Mouse (Mus musculus): ENCODE data around the gene Med6. TPM values are rescaled to one million over a fixed set of nuclear protein-coding genes. Genes with fewer than 3 reads are reported as not detected.

Gene Med6
- polyA plus RNA-seq (2012; rRNA removed) (14.1 and 27.2 TPM in 2 replicates), polyA plus RNA-seq (2014; fragmentation: Nextera tagmentation; extraction: Ambion mirVana) (35.8 and 38.7 TPM in 2 replicates)

DNA sequence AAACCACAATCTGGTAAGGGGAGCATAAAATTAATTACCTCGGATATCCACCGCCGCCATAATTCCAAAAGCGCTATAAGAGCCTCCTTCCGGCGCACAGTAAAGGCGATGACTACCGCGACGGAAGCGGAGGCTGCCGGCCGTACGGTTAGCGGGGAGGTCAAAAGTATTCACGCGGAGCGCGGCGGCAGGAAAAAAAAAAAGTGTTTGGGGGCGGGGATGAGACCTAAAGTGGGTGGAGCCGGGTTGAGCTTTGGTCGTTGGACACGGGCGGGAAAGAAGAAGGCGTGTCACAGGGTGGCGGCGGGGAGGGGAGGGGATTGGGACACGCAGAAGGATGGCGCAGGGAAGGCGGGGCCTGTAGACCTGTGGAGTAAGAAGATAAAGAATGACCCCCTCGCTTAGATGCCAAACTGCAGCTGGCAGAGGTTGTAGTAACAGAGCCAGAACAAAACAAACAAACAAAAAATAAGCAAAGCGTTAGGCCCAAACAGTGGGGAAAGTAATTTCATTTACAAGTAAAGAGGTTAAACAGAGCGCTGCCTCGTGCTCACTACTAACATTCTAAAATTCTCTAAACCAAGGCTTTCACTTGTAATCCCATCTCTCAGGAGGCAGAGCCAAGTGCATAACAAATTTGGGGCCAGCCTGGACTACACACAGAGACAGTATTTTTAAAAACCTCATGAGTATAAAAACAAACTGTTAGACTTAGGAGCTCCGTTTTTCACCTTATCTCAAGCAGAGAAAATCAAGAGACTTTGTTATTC, at the start of gene Med6:
Gene Med6 (minus strand): TSS at position 107 of the 770 bp plus-strand sequence.
- no peak for TF ChIP-seq CTCF (IDR thresholded peaks at IDR 0.05; ENCODE audit: low read depth)
- peak; percentile 56 for TF ChIP-seq EP300 (IDR thresholded peaks at IDR 0.05; ENCODE audit: low read depth)
- 2% methylated on average over 36 of the region's 36 CpGs for WGBS (ENCODE audit: insufficient replicate concordance)
- peak; percentile 96 for ATAC-seq (ENCODE audit: insufficient read depth)

DNA sequence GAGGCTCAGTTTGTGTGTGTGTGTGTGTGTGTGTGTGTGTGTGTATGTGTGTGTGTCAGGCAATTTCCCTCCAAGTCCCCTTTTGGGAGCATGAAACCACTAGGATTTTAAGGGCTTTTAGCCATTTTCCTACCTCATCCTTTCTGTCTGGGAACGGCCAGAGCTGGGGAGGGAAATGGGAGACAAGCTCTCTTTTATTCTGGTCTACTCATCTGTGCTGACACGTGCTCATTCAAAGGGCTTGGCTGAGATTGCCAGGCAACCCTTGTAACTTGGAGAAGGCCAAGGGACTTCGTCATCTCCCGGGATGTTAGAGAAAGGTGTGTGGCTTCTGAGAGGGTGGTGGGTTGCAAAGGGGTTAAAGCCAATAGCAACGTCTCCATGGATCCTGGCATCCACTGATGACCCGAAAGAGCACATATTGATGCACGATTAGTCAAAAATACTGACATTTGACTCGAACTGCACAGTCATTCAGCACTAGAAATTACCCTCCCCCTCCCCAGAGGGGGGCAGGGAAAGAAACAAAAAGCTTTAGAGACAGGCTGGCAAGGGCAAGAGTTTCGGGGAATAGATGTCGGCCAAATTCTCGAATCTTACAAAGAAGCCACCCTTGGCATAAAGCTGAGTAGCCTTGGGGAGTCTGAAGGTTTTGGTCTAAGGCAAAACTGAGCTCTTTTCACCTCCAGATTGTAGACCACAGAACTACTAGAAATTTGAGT, 47.7 kb upstream of the Med6 start:
- Histone ChIP-seq H3K4me2 (ENCODE audit: low read depth) (no peak overlapping the region), H3K4me1 (replicated peaks; ENCODE audit: control insufficient read depth in 2 of 2, insufficient read depth in 2 of 2, low read length in 1 of 2) (no peaks in the 10 kb centered on the region), H3K36me3 (replicated peaks; ENCODE audit: control insufficient read depth, insufficient read depth, low read depth) (no peaks in the 10 kb centered on the region), H3K9me3 (ENCODE audit: control insufficient read depth, low read length) (no peaks in the 10 kb centered on the region), H3K27me3 (ENCODE audit: control insufficient read depth, insufficient read depth, low read length) (no peaks in the 10 kb centered on the region), H3K4me3 (ENCODE audit: insufficient read depth in 1 of 2, low read depth in 2 of 2, low read length in 2 of 2) (no peak overlapping the region), H3K27ac (no peak overlapping the region), H3K9ac (replicated peaks) (no peak overlapping the region)
- no peak for DNase-seq (ENCODE audit: low read depth in 3 of 3, low spot score in 3 of 3)
- 53% methylated on average over 11 of the region's 11 CpGs for WGBS (ENCODE audit: insufficient replicate concordance)
- TF ChIP-seq CTCF (IDR thresholded peaks at IDR 0.05; ENCODE audit: low read depth) (no peak), EP300 (IDR thresholded peaks at IDR 0.05; ENCODE audit: low read depth) (no peak)
- ATAC-seq (ENCODE audit: insufficient read depth): no peak

More for the DNA sequence above, at the start of gene Med6:
- peak within 1 kb of the TSS; percentile 76 for H3K9ac ChIP-seq (replicated peaks)
- H3K36me3 ChIP-seq (replicated peaks; ENCODE audit: control insufficient read depth, insufficient read depth, low read depth): peaks cover 5% of the 10 kb centered on the region
- no peaks in the 10 kb centered on the region for H3K27me3 ChIP-seq (ENCODE audit: control insufficient read depth, insufficient read depth, low read length)
- peaks cover 17 to 23% of the 10 kb centered on the region in 2 experiments for H3K4me1 ChIP-seq (replicated peaks; ENCODE audit: control insufficient read depth in 2 of 2, insufficient read depth in 2 of 2, low read length in 1 of 2)
- H3K4me3 ChIP-seq (ENCODE audit: insufficient read depth in 1 of 2, low read depth in 2 of 2, low read length in 2 of 2): peak within 1 kb of the TSS; percentile 81 to 82
- peak within 1 kb of the TSS; percentile 90 for H3K27ac ChIP-seq
- peak within 1 kb of the TSS; percentile 88 for H3K4me2 ChIP-seq (ENCODE audit: low read depth)
- DNase-seq (ENCODE audit: low read depth in 3 of 3, low spot score in 3 of 3): peak; percentile 96 to 97 (median 96)
- H3K9me3 ChIP-seq (ENCODE audit: control insufficient read depth, low read length): no peaks in the 10 kb centered on the region

DNA sequence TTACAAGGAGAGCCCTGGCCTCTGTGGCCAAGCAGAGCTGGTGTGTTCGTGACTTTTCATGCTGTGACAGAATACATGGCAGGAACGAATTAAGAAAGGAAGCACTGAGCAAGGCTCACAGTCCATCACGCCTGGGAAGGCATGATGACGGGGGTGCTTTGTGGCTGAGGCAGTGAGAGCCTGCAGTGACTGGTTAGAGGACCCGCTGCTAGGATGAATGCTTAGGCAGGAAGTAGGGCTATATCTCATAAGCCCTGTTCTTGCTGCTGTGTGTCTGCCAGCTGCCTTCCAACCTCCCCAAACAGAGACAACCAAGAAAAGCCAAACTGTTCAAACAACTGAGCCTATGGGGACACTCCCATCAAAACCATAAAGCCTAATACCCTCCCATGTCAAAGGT, 45.8 kb upstream of the Med6 start:
- no peaks in the 10 kb centered on the region for H3K27me3 ChIP-seq (ENCODE audit: control insufficient read depth, insufficient read depth, low read length)
- no peaks in the 10 kb centered on the region for H3K4me1 ChIP-seq (replicated peaks; ENCODE audit: control insufficient read depth in 2 of 2, insufficient read depth in 2 of 2, low read length in 1 of 2)
- WGBS (ENCODE audit: insufficient replicate concordance): 42% methylated on average over 5 of the region's 5 CpGs
- no peak overlapping the region for H3K9ac ChIP-seq (replicated peaks)
- H3K36me3 ChIP-seq (replicated peaks; ENCODE audit: control insufficient read depth, insufficient read depth, low read depth): no peaks in the 10 kb centered on the region
- no peak overlapping the region for H3K4me2 ChIP-seq (ENCODE audit: low read depth)
- ATAC-seq (ENCODE audit: insufficient read depth): no peak
- TF ChIP-seq CTCF (IDR thresholded peaks at IDR 0.05; ENCODE audit: low read depth): no peak
- H3K9me3 ChIP-seq (ENCODE audit: control insufficient read depth, low read length): no peaks in the 10 kb centered on the region
- no peak overlapping the region for H3K4me3 ChIP-seq (ENCODE audit: insufficient read depth in 1 of 2, low read depth in 2 of 2, low read length in 2 of 2)
- DNase-seq (ENCODE audit: low read depth in 3 of 3, low spot score in 3 of 3): no peak
- H3K27ac ChIP-seq: no peak overlapping the region

DNA sequence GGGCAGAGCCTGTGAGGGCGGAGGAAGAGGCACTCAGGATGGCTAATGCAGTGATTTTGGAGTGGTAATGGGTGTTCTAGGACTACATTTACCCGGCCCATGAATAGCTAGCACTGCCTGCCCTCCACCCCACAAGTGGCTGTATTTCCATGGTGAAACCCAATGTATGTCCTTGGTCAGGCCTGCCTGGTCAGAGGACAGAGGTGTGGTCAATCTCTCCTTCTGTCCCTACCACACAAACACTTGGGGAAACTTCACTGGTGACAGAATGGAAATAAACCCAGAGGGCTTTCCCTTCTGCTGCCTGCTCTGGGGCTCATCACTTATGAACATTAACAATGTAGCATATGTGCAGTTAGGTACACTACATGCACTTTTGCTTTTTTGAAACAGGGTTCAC, 38.4 kb upstream of the Med6 start:
- H3K27me3 ChIP-seq (ENCODE audit: control insufficient read depth, insufficient read depth, low read length): peaks cover 40% of the 10 kb centered on the region
- no peaks in the 10 kb centered on the region for H3K36me3 ChIP-seq (replicated peaks; ENCODE audit: control insufficient read depth, insufficient read depth, low read depth)
- no peak overlapping the region for H3K27ac ChIP-seq
- DNase-seq (ENCODE audit: low read depth in 3 of 3, low spot score in 3 of 3) (no peak), ATAC-seq (ENCODE audit: insufficient read depth) (no peak)
- H3K4me3 ChIP-seq (ENCODE audit: insufficient read depth in 1 of 2, low read depth in 2 of 2, low read length in 2 of 2): no peak overlapping the region
- peaks cover 0 to 2% of the 10 kb centered on the region in 2 experiments; a peak in 2 of 4 replicates for H3K4me1 ChIP-seq (replicated peaks; ENCODE audit: control insufficient read depth in 2 of 2, insufficient read depth in 2 of 2, low read length in 1 of 2)
- no peaks in the 10 kb centered on the region for H3K9me3 ChIP-seq (ENCODE audit: control insufficient read depth, low read length)
- whole genome bisulfite sequencing (ENCODE audit: insufficient replicate concordance): 45% methylated on average over 2 of the region's 2 CpGs
- no peak for TF ChIP-seq CTCF (IDR thresholded peaks at IDR 0.05; ENCODE audit: low read depth)
- no peak for TF ChIP-seq EP300 (IDR thresholded peaks at IDR 0.05; ENCODE audit: low read depth)
- H3K9ac ChIP-seq (replicated peaks): no peak overlapping the region
- H3K4me2 ChIP-seq (ENCODE audit: low read depth): no peak overlapping the region

Measured in liver, embryonic 14.5 days (tissue).